8 mouse cellular contexts compared by ENCODE assay signal in the genomic region with DNA sequence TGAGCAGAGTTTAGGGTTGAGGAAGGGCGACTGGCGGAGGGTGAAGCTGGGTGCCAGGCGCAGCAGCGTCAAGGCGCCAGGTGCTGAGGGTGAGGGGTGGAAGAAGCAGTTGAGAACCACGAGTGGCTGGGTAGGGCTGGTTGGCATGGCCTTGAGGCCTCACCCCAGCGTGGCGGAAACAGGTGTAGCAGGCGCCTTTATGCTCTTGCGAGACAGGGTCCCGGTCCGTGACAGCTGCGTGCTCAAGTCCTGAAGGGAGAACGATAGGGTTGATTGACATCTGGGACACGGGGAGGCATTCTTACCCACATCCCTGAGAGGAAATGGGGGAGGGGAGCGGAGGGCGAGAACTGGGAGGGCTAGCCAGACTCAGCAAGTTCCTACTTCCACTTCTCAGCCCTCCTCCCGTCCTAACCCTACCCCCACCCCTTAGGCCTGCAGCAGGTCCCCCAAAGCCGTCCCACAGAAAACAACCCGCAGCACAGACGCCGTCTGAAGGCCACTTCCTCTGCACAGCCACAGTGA. TPM values are rescaled to one million over a fixed set of nuclear protein-coding genes. Genes with fewer than 3 reads are reported as not detected.
DNase-seq lines count a peak whose midpoint lies in the region; ATAC-seq lines count a peak whose summit lies in the region.

No protein-coding gene starts in this region.

- 7% methylated on average over 22 of the region's 22 CpGs for WGBS in embryonic facial prominence, embryonic 15.5 days

- peak overlapping the region; percentile 15 for H3K4me2 ChIP-seq in embryonic facial prominence, embryonic 15.5 days (replicated peaks)

- no peaks in the 10 kb centered on the region for H3K36me3 ChIP-seq in embryonic facial prominence, embryonic 15.5 days
- H3K36me3 ChIP-seq in megakaryocyte, embryonic 14.5 days (replicated peaks; ENCODE audit: low read length): peaks cover 51% of the 10 kb centered on the region

- H3K9ac ChIP-seq in embryonic facial prominence, embryonic 15.5 days: no peak overlapping the region

- no peak overlapping the region for H3K27ac ChIP-seq in embryonic facial prominence, embryonic 15.5 days (replicated peaks)

- 0 out of 2 replicates have a peak, but pooled peaks have one; percentile 8 for ATAC-seq in frontal cortex, adult (ENCODE audit: low TSS enrichment)
- 0 out of 2 replicates have a peak, but pooled peaks have one; percentile 21 for ATAC-seq in embryonic facial prominence, embryonic 15.5 days (ENCODE audit: insufficient number of reproducible peaks, low FRiP score, low TSS enrichment, low read depth)

- H3K27me3 ChIP-seq in embryonic facial prominence, embryonic 15.5 days: peaks cover 80% of the 10 kb centered on the region
- H3K27me3 ChIP-seq in megakaryocyte, embryonic 14.5 days (replicated peaks): peaks cover 77% of the 10 kb centered on the region

- DNase-seq in frontal cortex, postnatal 36 days (ENCODE audit: low spot score in 2 of 2): no peak
- peak; percentile 41 to 50 for DNase-seq in CD8-positive naive resting alpha-beta T cell, adult 2 months (ENCODE audit: low read depth in 2 of 2, low spot score in 2 of 2)
- DNase-seq in kidney, postnatal 4 days: peak; percentile 45 to 66
- peak; percentile 97 for DNase-seq in thymus, postnatal 14 days
- no peak for DNase-seq in right cerebral cortex, postnatal 4 days

- peaks cover 58% of the 10 kb centered on the region for H3K4me1 ChIP-seq in embryonic facial prominence, embryonic 15.5 days
- H3K4me1 ChIP-seq in megakaryocyte, embryonic 14.5 days: peaks cover 82% of the 10 kb centered on the region

- no peak overlapping the region for H3K4me3 ChIP-seq in embryonic facial prominence, embryonic 15.5 days (replicated peaks)
- peak overlapping the region; percentile 88 for H3K4me3 ChIP-seq in megakaryocyte, embryonic 14.5 days (replicated peaks)

- H3K9me3 ChIP-seq in embryonic facial prominence, embryonic 15.5 days (replicated peaks): no peaks in the 10 kb centered on the region
- peaks cover 14% of the 10 kb centered on the region for H3K9me3 ChIP-seq in megakaryocyte, embryonic 14.5 days

RNA-seq across cellular contexts. Expression of a gene that starts 2.8 kb away (rescaled TPM):
- polyA plus RNA-seq in embryonic facial prominence, embryonic 15.5 days (2015; fragmentation: Nextera tagmentation; extraction: Ambion mirVana): 16.8 and 20.8 TPM in 2 replicates
- 10.2 and 30.7 TPM in 2 replicates for polyA plus RNA-seq in megakaryocyte, embryonic 14.5 days (2012; ENCODE audit: insufficient read depth, low replicate concordance)

RNA-seq across cellular contexts. Expression of a gene that starts 8.1 kb away (rescaled TPM):
- 8.6 and 9.0 TPM in 2 replicates for polyA plus RNA-seq in embryonic facial prominence, embryonic 15.5 days (2015; fragmentation: Nextera tagmentation; extraction: Ambion mirVana)
- 67.9 and 94.9 TPM in 2 replicates for polyA plus RNA-seq in megakaryocyte, embryonic 14.5 days (2012; ENCODE audit: insufficient read depth, low replicate concordance)

RNA-seq across cellular contexts. Expression of a gene that starts 9.9 kb away (rescaled TPM):
- 8.3 and 9.1 TPM in 2 replicates for polyA plus RNA-seq in embryonic facial prominence, embryonic 15.5 days (2015; fragmentation: Nextera tagmentation; extraction: Ambion mirVana)
- 11.0 and 11.8 TPM in 2 replicates for polyA plus RNA-seq in megakaryocyte, embryonic 14.5 days (2012; ENCODE audit: insufficient read depth, low replicate concordance)

Comparison
In these comparisons a context has a peak if more than half of its experiments do, and no peak if none do; other contexts are left out.
1. DNase-seq: peak in CD8-positive naive resting alpha-beta T cell, adult 2 months (2 of 2), kidney, postnatal 4 days (2 of 2) and thymus, postnatal 14 days (single experiment); none in frontal cortex, postnatal 36 days (0 of 2) and right cerebral cortex, postnatal 4 days (single experiment).